Mouse (Mus musculus) gastrocnemius, postnatal 4 days (tissue): ENCODE results near the gene Ralgps1. TPM values are rescaled to one million over a fixed set of nuclear protein-coding genes. Genes with fewer than 3 reads are reported as not detected.

Source experiments
- DNase-seq, 2 experiments: peaks; one replicate each; pipeline ENCODE4 v3.0.0; 2021 to 2022; ENCODE audit warnings: low spot score in 2 of 2, mixed read lengths in 2 of 2
- long read RNA-seq, 2 experiments: library from polyadenylated mRNA; stranded (forward); transcript quantifications; one replicate each; pipeline ENCODE4 v2.0.0; 2021
- total RNA-seq, 2 experiments: library from RNA; stranded (reverse); gene quantifications; 2 replicates each; pipeline ENCODE4 v1.2.3; 2021

The Ralgps1 gene
- 1 to 10 TPM; 5.5 to 5.8 TPM for total RNA-seq
- long read RNA-seq, experiment 1, full-length matches to known transcripts, result 1 of 5 reads
- long read RNA-seq, experiment 1, partial matches to known transcripts, result 1 of 5 reads
- long read RNA-seq, experiment 1, other reads (novel, unspliced or antisense), result 3 of 5 reads
- long read RNA-seq, experiment 2, full-length matches to known transcripts, result 2 of 5 reads
- long read RNA-seq, experiment 2, partial matches to known transcripts, result 0 of 5 reads
- long read RNA-seq, experiment 2, other reads (novel, unspliced or antisense), result 3 of 5 reads

DNA sequence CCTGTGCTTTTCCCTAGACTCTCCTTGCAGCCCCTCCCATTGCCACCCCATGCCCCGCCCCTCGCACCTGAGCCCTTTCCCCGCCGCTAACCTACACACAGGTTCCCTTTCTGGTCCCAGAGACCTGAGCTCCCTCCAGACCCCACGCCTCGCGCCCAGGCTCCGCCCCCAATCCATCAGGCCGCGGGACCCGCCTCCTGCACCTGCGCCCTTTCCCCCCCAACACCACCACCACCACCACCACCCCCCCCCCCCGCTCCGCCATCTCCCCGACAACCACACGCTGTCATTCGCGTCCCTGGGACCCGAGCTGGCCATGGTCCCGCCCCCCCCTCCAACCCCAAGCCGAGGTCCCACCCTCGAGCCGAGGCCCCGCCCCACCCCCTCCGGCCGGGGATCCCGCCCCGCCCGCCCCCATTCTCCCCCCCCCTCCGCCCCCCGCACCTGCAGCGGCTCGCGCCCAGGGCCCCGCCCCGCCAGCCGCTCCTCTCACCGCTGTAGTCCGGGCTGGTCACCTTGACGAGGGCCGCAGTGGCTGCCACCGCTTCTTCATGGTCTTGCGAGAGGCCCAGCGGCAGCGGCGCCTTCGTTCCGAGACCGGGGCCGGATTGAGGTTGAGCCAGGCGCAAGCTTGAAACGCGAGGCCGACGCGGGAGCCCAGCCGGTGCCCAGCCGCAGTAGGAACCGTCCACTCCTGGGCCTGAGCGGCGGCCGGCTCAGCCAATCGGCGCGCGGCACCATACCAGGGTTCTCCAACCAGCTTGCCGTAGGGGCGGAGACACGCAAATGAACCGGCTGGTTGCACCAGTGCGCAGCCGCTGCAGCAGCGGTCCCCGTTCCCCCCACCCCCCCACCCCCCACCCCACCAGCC lies at the start of gene Ralgps1:
Gene Ralgps1, minus strand, starts transcription at position 710 of the 871 bp plus-strand sequence.
- peak; percentile 91 to 96 for DNase-seq

DNA sequence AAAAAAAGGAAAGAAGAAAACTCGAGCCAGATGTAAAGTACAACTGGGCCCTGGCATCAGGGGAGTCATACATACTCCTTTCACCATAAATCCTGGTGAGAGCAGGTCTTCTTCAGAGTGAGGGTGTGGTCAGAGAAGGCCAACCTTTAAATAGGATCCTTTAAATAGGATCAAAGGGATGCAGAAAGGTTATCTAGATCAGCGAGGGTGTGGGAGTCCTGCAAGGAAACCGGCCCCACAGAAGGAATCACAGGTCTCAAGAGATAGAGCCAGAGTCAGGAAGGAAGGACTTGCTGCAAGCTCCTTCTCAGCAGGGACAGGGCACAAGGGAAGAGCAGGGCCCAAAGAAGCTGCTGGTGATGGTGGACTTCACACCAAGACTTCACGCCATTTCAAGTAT lies 46.2 kb upstream of the Ralgps1 start:
- no peak for DNase-seq

GRCm38 (mm10) chr2:33414019-33414418 lies 42.7 kb upstream of the Ralgps1 start:
- no peak for DNase-seq

- no peak for DNase-seq
Observed at GRCm38 (mm10) chr2:33412111-33412510, 40.8 kb upstream of the Ralgps1 start.

DNA sequence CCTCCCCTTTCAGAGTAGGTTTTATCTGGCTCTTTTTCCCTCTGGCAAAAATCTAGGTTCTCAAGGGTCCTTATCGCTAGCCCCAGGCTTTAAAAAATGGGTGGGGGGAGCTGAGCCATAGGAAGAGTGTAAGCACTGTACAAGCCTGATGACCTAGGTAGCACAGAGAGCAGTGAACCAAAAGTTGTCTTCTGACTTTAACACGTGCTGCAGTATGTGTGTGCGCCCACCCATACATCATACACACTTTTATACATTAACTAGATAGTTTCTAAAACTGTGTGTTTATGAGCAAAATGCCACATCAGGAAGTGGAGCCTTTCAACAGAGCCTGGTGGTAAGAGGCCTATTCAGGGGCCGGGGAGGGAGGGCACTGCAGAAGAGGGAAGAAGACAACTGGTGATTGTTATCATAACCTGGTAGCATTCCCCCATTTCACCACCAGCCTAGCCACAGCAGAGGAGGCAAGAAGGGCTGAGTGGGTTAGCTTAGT lies 32.3 kb upstream of the Ralgps1 start:
- DNase-seq, result no peak

DNA sequence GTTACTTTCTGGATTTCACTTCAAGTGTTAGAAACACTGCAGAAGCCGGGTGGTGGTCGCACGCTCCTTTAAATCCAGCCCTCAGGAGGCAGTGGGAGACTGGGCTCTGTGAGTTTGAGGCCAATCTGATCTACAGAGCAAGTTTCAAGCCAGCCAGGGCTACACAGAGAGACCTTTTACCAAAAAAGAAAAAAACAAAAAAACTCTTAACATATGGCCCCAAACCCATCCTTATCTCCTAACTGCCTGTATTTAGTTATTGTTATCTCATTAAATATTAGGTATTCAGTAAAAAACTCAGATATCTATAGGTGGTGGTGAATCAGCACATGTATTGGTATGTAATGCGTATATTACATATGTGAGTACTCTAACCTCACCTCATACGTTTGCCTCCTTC lies 31.4 kb upstream of the Ralgps1 start:
- DNase-seq, result no peak

GRCm38 (mm10) chr2:33402236-33402635 lies 30.9 kb upstream of the Ralgps1 start:
- DNase-seq, result peak; percentile 44 to 72

DNA sequence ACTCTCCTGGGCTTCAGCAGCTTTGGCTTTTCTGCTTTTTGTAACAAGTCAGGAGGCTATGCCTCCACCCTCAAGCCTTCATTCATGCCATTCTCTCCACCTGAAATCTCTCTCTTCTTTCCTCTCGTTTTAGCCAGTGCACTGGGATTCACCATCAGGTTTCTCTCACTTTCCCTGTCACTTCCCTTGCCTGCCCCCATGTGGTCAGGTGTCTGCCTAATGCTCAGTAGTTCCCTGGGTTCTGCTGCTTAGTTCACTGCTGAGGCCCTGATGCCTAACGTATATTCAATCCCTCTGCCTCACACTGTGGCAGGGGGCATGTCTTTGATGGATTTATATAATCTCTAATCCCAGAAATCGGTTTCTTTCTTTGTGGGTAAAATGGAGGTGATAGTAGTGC lies 29.9 kb upstream of the Ralgps1 start:
- DNase-seq, result no peak

- DNase-seq, result no peak
Observed at GRCm38 (mm10) chr2:33400541-33400940, 29.3 kb upstream of the Ralgps1 start.

GRCm38 (mm10) chr2:33399091-33399490 lies 27.8 kb upstream of the Ralgps1 start:
- no peak for DNase-seq

GRCm38 (mm10) chr2:33397036-33397435 lies 25.8 kb upstream of the Ralgps1 start:
- DNase-seq, result no peak

DNA sequence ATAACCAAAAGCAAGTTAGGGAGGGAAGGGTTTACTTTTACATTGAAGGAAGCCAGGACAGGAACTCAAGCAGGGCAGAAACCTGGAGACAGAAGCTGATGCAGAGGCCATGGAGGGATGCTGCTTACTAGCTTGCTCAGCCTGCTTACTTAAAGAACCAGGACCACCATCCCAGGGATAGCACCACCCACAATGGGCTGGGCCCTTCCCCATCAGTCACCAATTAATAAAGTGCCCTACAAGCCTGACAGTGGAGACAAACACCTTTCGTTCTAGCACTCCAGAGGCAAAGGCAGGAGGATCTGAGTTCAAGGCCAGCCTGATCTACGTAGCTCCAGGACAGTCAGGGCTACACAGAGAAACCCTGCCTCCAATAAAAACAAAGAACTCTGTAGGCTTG lies 23.8 kb upstream of the Ralgps1 start:
- no peak for DNase-seq

- no peak for DNase-seq
Observed at GRCm38 (mm10) chr2:33393951-33394635, 22.8 kb upstream of the Ralgps1 start.

GRCm38 (mm10) chr2:33393021-33393420 lies 21.7 kb upstream of the Ralgps1 start:
- no peak for DNase-seq

DNA sequence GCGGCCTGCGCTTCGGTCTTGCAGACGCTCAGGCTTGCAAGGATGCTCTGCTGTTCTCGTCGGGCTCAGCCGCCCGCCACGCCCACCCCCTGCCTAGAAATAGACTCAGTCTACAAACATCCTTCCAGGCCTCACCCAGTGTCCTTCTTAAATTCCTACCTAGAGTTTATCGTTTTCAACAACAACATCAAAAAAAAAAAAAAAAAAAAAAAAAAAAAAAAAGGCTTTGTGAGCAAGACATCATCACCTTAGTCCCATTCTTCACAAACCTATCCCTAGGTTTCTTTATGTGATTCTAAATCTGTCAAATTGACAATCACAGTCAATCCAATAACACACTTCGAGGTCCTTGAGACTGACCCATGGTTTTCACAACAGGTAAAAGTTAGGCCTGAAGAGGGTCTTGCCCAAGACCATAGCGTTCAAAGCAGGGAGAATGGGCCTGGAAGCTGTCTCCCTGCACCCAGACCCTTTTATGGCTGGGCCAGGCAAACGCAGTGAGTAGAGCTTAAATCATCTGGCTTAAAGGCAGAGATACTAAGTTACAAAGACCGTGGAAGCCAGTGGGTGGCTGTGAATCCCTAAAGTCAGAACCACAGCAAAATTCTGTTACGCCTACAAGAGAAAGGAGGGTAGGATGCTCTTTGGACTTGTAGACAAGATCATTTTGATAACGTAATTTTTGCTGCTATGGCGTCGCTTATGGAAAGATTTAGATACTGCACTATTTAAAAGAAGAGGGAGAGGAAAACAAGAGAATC lies 542 bp upstream of the Ralgps1 start:
- no peak for DNase-seq

- no peak for DNase-seq
Observed at GRCm38 (mm10) chr2:33370276-33370776, 960 bp downstream of the Ralgps1 start.

- DNase-seq, result no peak
Observed at GRCm38 (mm10) chr2:33369453-33369852, 1.8 kb downstream of the Ralgps1 start.

DNA sequence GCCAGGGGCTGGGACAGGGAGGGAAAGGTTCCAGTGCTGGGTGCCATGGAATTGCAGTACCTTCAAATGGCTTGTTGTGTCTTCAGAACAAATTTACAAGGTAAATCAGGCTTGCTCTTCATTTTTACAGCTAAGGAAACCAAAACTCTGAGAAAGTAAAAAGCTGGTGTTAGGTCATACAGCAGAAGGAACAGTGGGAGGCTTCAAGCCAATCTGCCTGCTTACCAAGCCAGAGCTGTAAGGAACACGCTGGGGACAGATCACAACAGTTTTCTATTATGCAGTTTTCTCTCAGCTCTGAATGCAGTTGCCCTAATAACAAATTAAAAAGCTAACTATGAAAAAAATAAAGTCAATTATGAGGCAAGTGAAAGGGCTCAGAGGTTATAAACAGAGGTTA lies 2.8 kb downstream of the Ralgps1 start:
- DNase-seq, result no peak

DNA sequence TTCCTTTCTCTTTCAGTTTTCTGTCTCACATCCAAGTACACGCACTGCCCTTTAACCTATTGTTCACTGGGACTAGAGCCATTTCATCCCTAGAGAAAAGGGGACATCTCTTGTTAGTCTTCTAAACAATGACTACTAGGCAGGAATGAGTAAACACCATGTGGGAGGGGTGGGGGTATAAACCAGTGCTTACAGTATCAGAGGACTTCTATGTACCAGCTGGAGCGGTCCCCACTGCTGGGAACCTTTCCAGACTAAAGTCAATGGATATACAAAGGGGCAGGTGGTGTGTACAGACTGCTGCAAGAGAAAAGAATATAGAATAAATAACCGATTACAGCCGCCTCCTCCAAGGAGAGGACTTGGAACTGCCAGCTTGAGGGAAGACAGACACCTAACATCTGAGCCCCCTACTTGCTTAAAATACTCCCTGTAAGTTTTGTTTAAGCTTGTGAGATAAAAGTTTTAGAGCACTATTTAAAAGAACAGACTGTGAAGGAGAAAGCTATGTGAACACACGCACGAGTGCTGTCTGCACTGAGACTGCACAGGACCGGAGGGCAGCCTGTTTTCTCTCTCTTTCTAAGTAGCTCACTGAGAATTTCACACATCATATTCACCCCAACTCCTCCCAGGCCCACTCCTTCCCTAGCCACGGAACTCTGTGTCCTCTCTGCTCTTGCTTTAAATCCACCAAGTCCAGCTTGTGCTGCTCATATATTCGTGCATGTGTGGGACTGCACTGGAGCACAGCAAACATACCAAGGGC lies 5.4 kb downstream of the Ralgps1 start:
- DNase-seq, result no peak

- DNase-seq, result no peak
Observed at GRCm38 (mm10) chr2:33364656-33365055, 6.6 kb downstream of the Ralgps1 start.
